Mouse (Mus musculus): ENCODE results near the gene Fam208b. TPM values are rescaled to one million over a fixed set of nuclear protein-coding genes. Genes with fewer than 3 reads are reported as not detected.
A peak's percentile ranks its signal among the peaks of the same experiment; 100 is the strongest.

The Fam208b gene
- total and polyA plus RNA-seq, 3 experiments: 2.5 to 13.1 (median 12.8) TPM

DNA sequence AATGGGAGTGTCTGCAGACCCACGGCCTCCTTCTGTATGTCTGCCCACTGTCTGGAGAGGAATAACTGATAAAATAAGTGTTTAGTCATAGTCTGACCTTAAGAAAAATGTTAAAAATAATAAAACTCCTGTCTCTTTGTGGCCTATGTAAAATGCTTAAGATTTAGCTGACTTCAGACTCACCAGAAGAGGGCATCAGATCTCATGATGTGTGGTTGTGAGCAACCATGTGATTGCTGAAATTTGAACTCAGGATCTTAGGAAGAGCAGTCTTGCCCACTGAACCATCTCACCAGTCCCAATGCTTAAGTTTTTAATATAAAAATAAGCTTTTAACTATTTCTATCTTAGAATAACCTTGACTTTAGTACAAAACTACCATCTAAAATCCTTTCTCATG lies 47.8 kb downstream of the Fam208b start:
- no peak for DNase-seq
- Histone ChIP-seq H3K79me2 (replicated peaks; ENCODE audit: control insufficient read depth, insufficient read depth, low read length) (no peaks in the 10 kb centered on the region), H3K36me3 (ENCODE audit: control insufficient read depth, insufficient read depth, low read length) (peaks cover 16% of the 10 kb centered on the region), H3K9ac (ENCODE audit: low read depth, low read length) (no peak overlapping the region), H3K4me3 (no peak overlapping the region), H3K4me1 (ENCODE audit: control insufficient read depth, insufficient read depth, low read length) (no peaks in the 10 kb centered on the region; the same call in 1 of the 2 replicates), H3K27ac (no peak overlapping the region), H3K27me3 (ENCODE audit: control insufficient read depth, insufficient read depth, low read length) (no peaks in the 10 kb centered on the region)
- intact Hi-C loops (cut with DNase I): no loop called here
- peak; percentile 42 for TF ChIP-seq CTCF (IDR thresholded peaks at IDR 0.05)
- TF ChIP-seq EP300 (IDR thresholded peaks at IDR 0.05; ENCODE audit: insufficient read depth, low read depth, low read length): no peak
- no peak for TF ChIP-seq POLR2A (IDR thresholded peaks at IDR 0.05; ENCODE audit: insufficient read depth, low read depth, low read length)
- WGBS: 89% methylated on average over 1 of the region's 1 CpGs

DNA sequence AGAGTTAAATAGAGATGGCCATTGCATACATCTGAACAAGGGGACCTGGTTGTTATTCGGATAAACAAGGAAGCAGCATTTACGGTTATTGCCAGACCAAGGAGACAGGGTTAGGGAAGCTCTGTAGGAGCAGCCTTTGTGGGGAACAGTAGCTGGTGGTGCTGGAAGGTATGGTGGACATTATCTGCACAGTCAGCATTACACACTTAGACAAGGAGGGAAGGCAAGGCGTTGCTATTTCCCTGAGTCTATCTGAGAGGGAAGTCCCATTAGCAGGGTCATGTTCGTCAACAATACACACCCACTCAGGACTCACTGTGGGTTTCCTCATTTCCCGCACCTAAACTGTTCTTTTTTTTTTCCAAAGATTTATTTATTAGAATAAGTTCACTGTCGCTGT lies 63.1 kb downstream of the Fam208b start:
- intact Hi-C loops (cut with DNase I): loop anchor here (10.0 kb wide), 1 partner anchor 347 kb away; no protein-coding TSS in a partner anchor
- Histone ChIP-seq H3K4me1 (ENCODE audit: control insufficient read depth, insufficient read depth, low read length) (peaks cover 20% of the 10 kb centered on the region), H3K9ac (ENCODE audit: low read depth, low read length) (no peak overlapping the region), H3K27me3 (ENCODE audit: control insufficient read depth, insufficient read depth, low read length) (no peaks in the 10 kb centered on the region), H3K27ac (no peak overlapping the region; the same call in 1 of the 2 replicates), H3K36me3 (ENCODE audit: control insufficient read depth, insufficient read depth, low read length) (peaks cover 47% of the 10 kb centered on the region), H3K4me3 (no peak overlapping the region), H3K79me2 (replicated peaks; ENCODE audit: control insufficient read depth, insufficient read depth, low read length) (peaks cover 10% of the 10 kb centered on the region)
- no peak for DNase-seq
- 48% methylated on average over 6 of the region's 6 CpGs for WGBS
- TF ChIP-seq EP300 (IDR thresholded peaks at IDR 0.05; ENCODE audit: insufficient read depth, low read depth, low read length) (no peak), POLR2A (IDR thresholded peaks at IDR 0.05; ENCODE audit: insufficient read depth, low read depth, low read length) (no peak), CTCF (IDR thresholded peaks at IDR 0.05) (no peak)

DNA sequence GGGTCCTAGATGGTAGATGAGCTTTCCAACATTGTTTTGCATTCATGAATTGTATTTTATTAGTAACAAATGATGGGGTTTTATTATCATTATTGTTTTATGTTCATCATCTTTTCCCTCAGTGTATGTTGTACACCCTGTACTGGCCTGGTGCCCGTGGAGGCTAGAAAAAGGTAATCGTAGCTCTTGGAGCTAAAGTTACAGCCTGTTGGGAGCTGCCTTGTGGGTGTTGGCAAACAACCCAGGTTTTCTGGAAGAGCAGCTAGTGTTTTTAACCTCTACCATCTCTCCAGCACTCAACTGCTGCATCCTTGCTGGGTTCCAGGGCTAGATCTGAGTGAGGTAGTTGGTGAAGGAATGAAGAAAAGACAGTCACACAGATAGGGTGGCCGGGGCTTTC lies 63.5 kb downstream of the Fam208b start:
- 28% methylated on average over 3 of the region's 3 CpGs for WGBS
- Histone ChIP-seq H3K27ac (no peak overlapping the region; the same call in 1 of the 2 replicates), H3K4me1 (ENCODE audit: control insufficient read depth, insufficient read depth, low read length) (peaks cover 20% of the 10 kb centered on the region), H3K27me3 (ENCODE audit: control insufficient read depth, insufficient read depth, low read length) (no peaks in the 10 kb centered on the region), H3K9ac (ENCODE audit: low read depth, low read length) (no peak overlapping the region), H3K79me2 (replicated peaks; ENCODE audit: control insufficient read depth, insufficient read depth, low read length) (peaks cover 10% of the 10 kb centered on the region), H3K36me3 (ENCODE audit: control insufficient read depth, insufficient read depth, low read length) (peaks cover 52% of the 10 kb centered on the region), H3K4me3 (no peak overlapping the region)
- TF ChIP-seq EP300 (IDR thresholded peaks at IDR 0.05; ENCODE audit: insufficient read depth, low read depth, low read length) (no peak), POLR2A (IDR thresholded peaks at IDR 0.05; ENCODE audit: insufficient read depth, low read depth, low read length) (no peak), CTCF (IDR thresholded peaks at IDR 0.05) (no peak)
- DNase-seq: peak; percentile 41 to 47
- intact Hi-C loops (cut with DNase I): loop anchor here (10.0 kb wide), 1 partner anchor 347 kb away; no protein-coding TSS in a partner anchor

DNA sequence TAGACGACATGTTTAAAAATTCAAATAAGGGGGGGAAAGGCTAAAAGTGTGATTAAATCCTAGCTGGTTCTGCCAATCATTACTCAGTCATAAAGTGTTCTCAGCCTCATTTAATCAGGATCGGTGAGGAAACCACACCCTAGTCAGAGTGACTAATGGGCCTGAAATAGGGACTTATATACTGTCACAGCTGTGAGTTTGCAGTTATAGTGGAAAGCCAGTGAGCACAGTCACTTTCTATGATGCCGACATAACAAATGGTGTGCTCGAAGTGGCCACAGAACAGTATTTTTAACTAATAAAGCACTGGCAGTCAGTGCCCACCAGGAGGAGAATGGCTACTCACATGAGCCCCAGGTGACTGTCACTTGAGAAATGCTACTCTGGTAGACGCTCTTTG lies 66.0 kb downstream of the Fam208b start:
- Histone ChIP-seq H3K9ac (ENCODE audit: low read depth, low read length) (no peak overlapping the region), H3K4me1 (ENCODE audit: control insufficient read depth, insufficient read depth, low read length) (peaks cover 25% of the 10 kb centered on the region), H3K36me3 (ENCODE audit: control insufficient read depth, insufficient read depth, low read length) (peaks cover 59% of the 10 kb centered on the region), H3K4me3 (no peak overlapping the region), H3K79me2 (replicated peaks; ENCODE audit: control insufficient read depth, insufficient read depth, low read length) (peaks cover 9% of the 10 kb centered on the region), H3K27ac (peak overlapping the region; percentile 41), H3K27me3 (ENCODE audit: control insufficient read depth, insufficient read depth, low read length) (no peaks in the 10 kb centered on the region)
- intact Hi-C loops (cut with DNase I): loop anchor here (10.0 kb wide), 1 partner anchor 350 kb away; no protein-coding TSS in a partner anchor
- no peak for DNase-seq
- WGBS: 21% methylated on average over 5 of the region's 5 CpGs
- TF ChIP-seq EP300 (IDR thresholded peaks at IDR 0.05; ENCODE audit: insufficient read depth, low read depth, low read length) (no peak), POLR2A (IDR thresholded peaks at IDR 0.05; ENCODE audit: insufficient read depth, low read depth, low read length) (no peak), CTCF (IDR thresholded peaks at IDR 0.05) (peak; percentile 38)

DNA sequence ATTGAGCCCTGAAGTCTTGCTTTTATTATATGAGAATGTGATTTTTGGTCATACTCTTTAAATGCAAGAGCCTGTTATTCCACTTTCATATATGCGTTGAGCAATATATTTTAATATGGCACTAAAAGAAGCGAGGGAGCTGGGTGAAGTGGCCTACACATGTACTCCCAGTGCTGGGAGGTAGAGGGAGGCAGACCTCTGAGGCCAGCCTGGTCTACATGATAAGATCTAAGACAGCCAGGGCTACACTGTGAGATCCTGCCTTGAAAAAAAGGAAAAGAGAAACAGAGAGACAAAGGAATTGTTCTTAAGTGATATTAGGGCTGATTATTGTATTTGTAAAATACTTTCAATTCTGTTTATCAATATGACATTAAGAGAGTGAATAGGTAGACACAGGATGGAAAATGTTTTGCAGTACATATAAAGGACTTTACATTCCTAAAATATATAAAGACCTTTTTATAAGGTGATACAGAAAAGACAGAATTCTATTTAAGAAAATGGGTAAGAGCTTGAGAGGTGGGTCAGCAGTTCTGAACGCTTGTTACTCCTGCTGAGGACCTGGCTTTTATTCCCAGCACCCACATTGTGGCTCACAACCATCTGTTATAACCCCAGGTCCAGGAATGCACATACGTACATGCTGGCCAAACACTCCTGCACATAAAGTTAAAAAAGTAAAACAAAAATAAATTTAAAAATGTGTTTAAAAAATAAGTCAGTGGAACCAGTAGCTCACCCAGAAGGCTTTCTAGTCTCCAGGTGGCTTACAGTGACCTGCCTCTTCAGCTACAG lies 66.6 kb downstream of the Fam208b start:
- 82% methylated on average over 4 of the region's 4 CpGs for WGBS
- TF ChIP-seq CTCF (IDR thresholded peaks at IDR 0.05) (peak; percentile 22; the same call in 1 of the 2 replicates), POLR2A (IDR thresholded peaks at IDR 0.05; ENCODE audit: insufficient read depth, low read depth, low read length) (no peak)

More for the DNA sequence above, 66.6 kb downstream of the Fam208b start:
- no peak for DNase-seq
- peaks cover 62% of the 10 kb centered on the region for H3K36me3 ChIP-seq (ENCODE audit: control insufficient read depth, insufficient read depth, low read length)
- H3K27ac ChIP-seq: peak overlapping the region; percentile 24
- peaks cover 10% of the 10 kb centered on the region for H3K79me2 ChIP-seq (replicated peaks; ENCODE audit: control insufficient read depth, insufficient read depth, low read length)
- H3K9ac ChIP-seq (ENCODE audit: low read depth, low read length): no peak overlapping the region
- H3K4me3 ChIP-seq: no peak overlapping the region
- intact Hi-C loops (cut with DNase I): loop anchor here (10.0 kb wide), 1 partner anchor 351 kb away; no protein-coding TSS in a partner anchor
- no peaks in the 10 kb centered on the region for H3K27me3 ChIP-seq (ENCODE audit: control insufficient read depth, insufficient read depth, low read length)
- peaks cover 27% of the 10 kb centered on the region for H3K4me1 ChIP-seq (ENCODE audit: control insufficient read depth, insufficient read depth, low read length)
